Mouse (Mus musculus) gastrocnemius, postnatal 10 days (tissue): ENCODE data around the gene Gm20388. TPM values are rescaled to one million over a fixed set of nuclear protein-coding genes. Genes with fewer than 3 reads are reported as not detected.

ENCODE experiments used
- DNase-seq: peaks from one replicate; pipeline ENCODE4 v3.0.0; 2021; ENCODE audit warnings: mixed read lengths
- total RNA-seq, 2 experiments: library from RNA; stranded (reverse); gene quantifications; 2 replicates each; pipeline ENCODE4 v1.2.3; 2021

Gene Gm20388
- total RNA-seq, 2 experiments from 2014 or later, result 2.9 to 6.0 TPM

DNA sequence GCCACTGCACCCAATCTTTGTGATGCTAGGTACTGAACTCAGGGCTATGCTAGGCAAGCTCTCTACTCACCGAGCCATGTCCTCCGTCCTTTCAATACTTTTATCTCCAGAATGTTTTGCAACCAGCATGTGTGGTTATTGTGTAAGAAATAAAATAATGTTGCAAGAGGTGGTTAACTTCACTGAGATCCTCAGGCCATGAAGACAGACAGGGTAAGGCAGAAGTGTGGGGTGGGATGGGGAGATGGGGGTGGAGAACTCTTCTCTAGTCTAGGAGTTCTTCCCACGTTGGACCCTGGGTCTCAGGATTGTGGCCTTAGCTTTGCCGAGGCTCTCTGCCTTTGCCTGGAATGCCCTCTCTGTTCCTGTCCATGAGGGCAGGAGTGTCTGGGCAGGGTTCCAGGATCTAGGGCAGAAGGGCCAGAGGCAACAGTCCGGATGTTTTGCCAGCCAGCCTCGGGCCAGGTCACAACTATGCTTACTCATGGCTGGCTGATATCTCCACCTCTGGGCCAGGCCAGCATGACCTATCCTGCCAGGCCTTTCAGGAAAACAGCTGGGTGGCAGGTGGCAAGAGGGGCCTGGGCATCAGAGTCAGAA is 1785.0 kb downstream of the Gm20388 start:
- DNase-seq, result peak; percentile 62

DNA sequence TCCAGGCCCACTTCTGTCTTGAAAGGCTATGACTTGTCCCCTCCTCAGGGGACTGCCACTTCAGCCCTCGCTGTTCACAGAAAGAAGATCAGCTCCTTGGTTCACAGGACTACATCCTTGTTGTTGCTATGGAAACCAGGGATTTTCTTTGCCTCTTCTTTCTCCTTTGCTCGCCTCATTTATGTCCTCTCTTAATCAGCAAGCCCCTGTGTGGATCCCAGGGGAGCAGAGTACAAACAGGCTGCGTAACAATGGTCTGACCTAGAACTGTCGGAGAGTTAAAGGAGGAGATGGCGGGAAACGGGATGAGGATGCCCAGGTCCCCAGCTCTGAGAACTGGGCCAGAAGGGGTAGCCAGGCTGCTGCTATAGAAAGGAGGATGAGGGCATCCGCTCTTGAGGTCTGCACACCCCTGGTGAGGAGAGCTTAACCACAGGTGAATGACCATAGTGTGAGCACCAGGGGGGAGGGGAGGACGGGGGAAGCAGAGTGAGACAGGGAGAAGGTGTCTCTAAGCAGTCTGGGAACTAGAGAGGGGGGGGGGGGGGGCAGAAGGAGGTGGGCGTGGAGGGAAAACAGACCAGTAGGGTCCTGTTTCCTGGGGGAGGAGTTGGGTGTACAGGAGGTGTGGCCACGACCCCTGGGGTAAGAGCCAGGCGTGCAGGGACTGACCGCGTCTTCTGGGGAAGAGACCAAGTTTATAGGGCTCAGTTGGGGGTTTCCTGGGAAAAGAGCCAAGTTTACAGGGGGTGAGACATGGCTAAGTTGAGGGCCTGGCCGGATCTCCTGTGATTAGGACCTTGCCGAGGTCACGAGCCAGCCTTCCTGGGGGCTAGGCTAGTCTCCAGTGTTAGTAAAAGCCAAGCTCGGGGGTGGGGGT is 1787.3 kb downstream of the Gm20388 start:
- no peak for DNase-seq

DNA sequence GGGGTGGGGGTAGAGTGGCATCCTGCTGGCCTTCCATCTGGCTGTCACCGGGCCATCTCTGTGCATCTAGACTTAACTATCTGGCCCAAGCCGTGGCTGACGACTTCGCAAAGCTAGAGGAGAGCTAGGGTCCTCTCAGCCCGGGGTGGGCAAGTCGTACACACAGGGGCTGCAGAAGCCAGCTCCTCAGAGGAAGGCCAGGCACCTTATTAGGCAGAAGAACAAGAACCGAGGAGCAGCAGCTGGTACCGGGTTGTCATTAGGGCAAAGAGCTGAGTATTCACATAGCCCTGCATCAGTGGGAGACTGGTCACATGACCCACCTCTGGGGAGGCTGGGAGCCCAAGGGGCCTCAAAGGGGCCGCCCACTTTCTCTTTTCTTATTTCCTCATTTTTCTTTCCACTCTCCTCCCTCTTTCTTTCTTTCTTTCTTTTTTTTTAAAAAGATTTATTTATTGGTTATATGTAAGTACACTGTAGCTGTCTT is 1788.0 kb downstream of the Gm20388 start:
- no peak for DNase-seq

DNA sequence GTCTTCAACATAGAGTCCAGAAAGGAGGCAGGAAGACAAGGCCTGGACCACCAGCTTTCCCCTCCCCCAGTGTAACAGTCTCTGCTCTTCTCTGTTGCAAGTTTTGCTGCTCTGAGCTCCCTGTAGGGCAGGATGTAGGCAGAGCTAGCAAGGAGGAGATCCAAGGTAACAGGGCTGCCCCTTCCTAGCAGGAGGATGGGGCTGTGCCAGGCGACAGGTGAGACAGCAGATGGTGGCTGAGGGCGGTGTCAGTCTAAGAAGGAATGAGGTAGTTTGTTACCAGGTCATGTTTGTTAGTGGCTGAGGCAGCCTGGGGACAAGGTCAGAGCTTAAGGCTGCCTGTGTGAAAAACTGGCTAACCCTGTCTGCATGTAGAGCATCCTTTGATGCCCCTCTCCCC is 1789.3 kb downstream of the Gm20388 start:
- DNase-seq, result no peak

- DNase-seq, result no peak
Measured at GRCm38 (mm10) chr8:121705174-121705573, 1794.5 kb downstream of the Gm20388 start.

DNA sequence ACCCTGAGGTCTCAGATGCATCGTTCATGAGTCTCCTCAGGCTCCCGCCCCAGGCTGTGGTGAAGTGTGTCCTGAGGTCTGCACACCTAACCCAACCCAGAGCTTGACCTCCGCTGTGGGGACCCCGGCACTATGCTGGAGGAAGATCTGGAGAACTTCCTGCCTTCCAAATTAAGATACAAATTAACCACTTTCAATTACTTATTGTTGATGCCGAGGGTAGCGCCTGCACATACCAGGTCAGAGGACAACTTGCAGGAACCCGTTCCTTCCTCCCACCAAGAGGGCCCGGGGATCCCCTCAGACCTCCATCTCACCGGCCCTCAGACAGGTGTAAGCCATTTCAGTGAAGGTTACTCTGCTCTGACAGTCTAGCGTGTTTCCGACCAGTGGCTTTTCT is 1796.3 kb downstream of the Gm20388 start:
- DNase-seq, result no peak

- no peak for DNase-seq
Measured at GRCm38 (mm10) chr8:121708406-121708805, 1797.8 kb downstream of the Gm20388 start.

DNA sequence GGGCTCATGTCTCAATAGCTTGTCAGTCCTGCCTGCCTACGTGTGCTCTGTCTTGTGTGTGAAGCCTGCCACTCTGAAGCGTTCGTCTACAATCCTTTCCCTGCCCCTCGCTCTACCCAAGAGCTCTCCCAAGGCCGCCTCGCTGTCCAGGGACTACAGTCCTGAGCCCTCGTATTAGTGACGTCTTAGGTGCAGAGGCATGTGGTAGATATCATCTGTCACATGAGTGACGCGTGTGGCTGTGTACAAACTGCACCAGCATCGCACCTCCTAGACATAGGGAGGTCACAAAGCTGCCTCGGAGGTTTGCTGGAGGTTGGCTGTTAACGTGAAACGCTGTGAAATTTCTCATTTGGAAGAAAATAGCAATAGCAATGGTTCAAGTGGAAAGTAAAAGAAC is 1806.9 kb downstream of the Gm20388 start:
- DNase-seq, result no peak

GRCm38 (mm10) chr8:121717982-121718425 is 1807.4 kb downstream of the Gm20388 start:
- peak; percentile 83 for DNase-seq

GRCm38 (mm10) chr8:121718925-121719324 is 1808.3 kb downstream of the Gm20388 start:
- no peak for DNase-seq

GRCm38 (mm10) chr8:121721072-121721471 is 1810.4 kb downstream of the Gm20388 start:
- no peak for DNase-seq

DNA sequence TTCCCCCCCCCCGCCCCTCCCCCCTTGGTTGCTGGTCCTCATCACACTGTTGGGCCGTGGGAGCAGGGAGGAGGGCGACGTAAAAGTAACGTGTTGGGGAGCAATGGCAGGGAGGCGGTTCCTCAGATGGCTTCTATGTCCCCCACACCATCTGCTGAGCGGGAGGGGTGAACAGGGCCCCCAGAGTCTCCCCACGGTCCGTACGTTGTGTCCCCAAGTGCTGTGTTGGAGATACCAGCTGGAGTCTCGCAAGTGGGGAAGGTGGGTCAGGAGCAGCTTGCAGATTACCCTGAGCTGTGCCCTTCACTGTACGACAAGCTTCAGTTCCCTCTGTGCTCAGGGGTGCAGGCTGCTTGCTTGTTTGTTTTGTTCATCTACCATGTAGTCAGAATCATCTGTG is 1813.2 kb downstream of the Gm20388 start:
- no peak for DNase-seq

- no peak for DNase-seq
Measured at GRCm38 (mm10) chr8:121727164-121727563, 1816.5 kb downstream of the Gm20388 start.

DNA sequence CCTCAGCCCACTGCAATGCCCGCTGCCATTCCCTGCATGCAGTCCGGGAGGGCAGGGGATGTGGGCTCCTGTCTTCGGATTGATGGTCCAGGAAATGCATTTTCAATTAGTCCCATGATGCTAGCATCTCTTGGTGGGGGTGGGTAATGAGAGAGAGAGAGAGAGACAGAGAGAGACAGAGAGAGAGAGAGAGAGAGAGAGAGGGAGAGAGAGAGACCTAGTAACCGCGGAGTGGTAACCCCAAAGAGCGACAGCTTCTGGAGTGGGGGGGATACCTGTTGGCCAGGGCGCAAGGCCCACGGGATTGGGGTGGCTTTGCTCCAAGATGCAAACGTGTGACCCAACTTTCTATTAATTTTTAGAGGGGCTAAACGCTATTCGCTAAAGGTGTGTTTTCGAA is 1818.7 kb downstream of the Gm20388 start, which contains the start of gene Jph3:
Gene Jph3, plus strand, starts transcription at position 301 of the 400 bp plus-strand sequence.
- DNase-seq, result no peak

GRCm38 (mm10) chr8:121729754-121730153 is 1819.1 kb downstream of the Gm20388 start:
- no peak for DNase-seq

DNA sequence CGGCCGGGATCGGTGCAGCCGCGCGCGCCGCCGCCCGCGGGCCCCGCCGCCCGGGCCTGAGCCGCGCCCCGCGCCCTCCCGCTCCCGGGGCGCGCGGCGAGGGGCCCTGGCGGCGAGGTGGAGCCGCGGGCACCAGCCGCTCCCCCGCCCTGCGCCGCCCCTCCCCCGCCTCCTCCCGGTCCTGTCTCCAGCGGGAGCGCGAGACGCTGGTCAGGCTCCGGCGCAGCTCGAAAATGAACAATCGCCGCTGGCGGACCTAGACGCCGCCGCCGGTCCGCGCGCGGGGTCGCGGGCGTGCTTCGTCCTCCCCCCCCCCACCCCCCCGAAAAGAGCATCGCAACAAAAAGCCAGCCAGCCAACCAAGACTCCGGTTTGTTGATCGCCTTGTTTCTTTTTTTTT is 1819.5 kb downstream of the Gm20388 start:
- no peak for DNase-seq

DNA sequence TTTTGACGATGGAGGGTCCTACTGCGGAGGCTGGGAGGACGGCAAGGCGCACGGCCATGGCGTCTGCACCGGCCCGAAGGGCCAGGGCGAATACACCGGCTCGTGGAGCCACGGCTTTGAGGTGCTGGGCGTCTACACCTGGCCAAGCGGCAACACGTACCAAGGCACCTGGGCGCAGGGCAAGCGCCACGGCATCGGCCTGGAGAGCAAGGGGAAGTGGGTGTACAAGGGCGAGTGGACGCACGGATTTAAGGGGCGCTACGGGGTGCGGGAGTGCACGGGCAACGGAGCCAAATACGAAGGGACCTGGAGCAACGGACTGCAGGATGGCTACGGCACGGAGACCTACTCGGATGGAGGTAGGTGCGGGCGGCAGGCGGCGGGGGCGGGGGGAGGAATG is 1820.0 kb downstream of the Gm20388 start:
- DNase-seq, result no peak

DNA sequence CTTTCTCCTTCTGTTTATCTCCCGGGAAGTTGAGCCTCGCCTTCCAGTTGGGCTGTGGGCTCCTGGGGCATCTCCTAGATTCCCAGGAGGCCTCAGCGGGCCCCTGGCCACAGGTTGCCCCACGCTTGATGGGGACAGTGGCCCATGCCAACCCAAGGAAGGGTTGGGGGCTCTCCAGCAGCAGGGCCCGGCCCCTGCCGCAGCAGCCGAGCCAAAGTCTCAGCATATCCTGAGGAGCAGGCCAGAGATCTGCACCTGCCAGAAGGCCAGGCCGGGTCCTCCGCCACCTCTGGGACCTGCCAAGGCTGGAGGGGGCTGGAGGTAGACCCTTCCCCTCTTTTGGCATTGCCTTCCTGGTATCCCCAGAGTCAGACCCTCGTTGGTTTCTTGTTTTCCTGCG is 1820.4 kb downstream of the Gm20388 start:
- DNase-seq, result no peak

- DNase-seq, result no peak
Measured at GRCm38 (mm10) chr8:121731471-121732333, 1821.1 kb downstream of the Gm20388 start.

DNA sequence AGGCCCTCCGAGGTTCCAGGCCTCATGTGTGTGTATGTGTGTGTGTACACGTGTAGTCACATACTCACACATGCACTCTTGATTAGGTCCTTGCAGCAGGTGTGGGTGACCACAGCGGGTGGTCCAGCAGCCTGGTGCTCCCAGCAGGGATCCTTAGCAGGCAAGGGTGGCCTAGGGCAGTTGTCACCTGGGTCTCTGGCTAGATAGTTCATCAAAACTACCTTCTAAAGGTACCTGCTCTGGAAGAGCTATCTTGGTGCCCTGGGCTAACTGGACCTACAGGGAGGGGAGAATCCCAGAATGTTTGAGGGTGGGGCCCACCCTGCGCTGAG is 1821.7 kb downstream of the Gm20388 start:
- DNase-seq, result no peak

DNA sequence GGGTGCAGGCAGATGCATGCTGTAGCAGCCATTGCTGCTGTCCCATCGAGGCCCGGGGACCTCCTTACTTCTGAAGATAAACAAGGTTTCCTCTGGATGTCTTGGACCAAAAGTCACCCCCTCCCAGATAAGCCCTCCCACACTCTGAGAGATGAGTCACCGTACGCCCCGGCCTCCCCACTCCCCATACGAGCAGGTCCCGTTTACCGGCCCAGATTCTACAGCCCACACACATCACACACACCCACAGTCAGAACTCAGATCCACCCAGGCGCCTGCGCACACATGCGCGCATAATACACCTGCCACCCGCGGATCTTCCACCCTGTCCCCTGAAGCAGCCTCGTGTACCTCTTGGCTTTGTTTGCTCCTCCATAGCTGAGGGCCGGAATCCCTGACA is 1823.6 kb downstream of the Gm20388 start:
- no peak for DNase-seq

DNA sequence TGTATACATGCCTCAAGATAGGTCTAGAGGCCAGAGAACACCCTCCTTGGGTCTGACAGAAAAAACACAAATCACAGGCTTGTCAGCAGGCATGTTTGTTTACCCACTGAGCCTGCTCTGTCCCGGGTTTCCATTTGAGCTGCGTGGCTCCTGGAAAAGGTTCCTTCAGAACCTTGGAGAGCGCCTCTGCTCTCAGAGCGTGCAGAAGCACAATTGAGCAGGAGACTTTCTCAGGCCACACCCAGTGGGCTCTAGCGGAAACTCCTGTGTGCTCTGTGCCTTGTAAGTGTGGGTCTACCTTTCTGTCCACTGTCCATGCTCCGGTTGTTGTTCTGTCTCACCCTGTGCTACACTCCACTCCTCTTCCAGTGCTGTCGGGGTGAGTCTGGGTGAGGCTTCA is 1825.6 kb downstream of the Gm20388 start:
- DNase-seq, result peak; percentile 52

DNA sequence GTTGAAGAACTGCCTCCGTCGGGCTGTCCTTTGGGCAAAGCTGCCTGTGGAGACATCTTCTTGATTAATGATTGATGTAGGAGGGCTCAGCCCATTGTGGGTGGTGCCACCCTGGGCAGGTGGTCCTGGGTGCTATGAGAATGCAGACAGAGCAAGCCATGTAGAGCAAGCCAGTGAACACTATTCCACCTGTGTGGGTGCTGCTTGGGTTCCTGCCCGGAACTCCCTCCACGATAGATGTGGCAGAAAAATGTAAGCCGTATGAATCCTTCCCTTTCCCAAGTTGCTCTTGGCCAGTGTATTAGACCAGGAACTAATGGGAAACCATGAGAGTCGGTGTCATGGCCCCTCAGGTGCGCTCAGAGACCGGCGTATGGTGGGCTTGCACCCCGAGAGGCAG is 1830.1 kb downstream of the Gm20388 start:
- no peak for DNase-seq
